Mouse (Mus musculus) left cerebral cortex, adult 2 months (tissue): ENCODE data around the gene Cited4. TPM values are rescaled to one million over a fixed set of nuclear protein-coding genes. Genes with fewer than 3 reads are reported as not detected.

Experiments used
- DNase-seq, 2 experiments: peaks; one replicate each; pipeline ENCODE4 v3.0.0; 2021 to 2022; ENCODE audit warnings: low spot score in 2 of 2, mixed read lengths in 1 of 2; ENCODE audit errors: extremely low spot score in 1 of 2
- H3K27ac ChIP-seq: fragments of 200-600 bp; 2 replicates; pipeline ENCODE4 v1.8.1; 2022
- H3K4me3 ChIP-seq: fragments of 200-600 bp; 2 replicates; pipeline ENCODE4 v1.8.1; 2022
- CTCF ChIP-seq: fragments of 200-600 bp; IDR thresholded peaks from 2 replicates; pipeline ENCODE4 v1.8.1; 2022; ENCODE audit warnings: antibody characterized with exemption, mild to moderate bottlenecking, moderate library complexity
- intact Hi-C: fragments of 180-260 bp; cut with DNase I; formaldehyde crosslinking; loops from one replicate; pipeline ENCODE4 v1.15.1; 2025
- total RNA-seq, 2 experiments: library from RNA; stranded (reverse); gene quantifications; 2 replicates each; pipeline ENCODE4 v1.2.3; 2021

The Cited4 gene
- total RNA-seq, 2 experiments from 2014 or later, result 17.9 to 20.2 TPM

DNA sequence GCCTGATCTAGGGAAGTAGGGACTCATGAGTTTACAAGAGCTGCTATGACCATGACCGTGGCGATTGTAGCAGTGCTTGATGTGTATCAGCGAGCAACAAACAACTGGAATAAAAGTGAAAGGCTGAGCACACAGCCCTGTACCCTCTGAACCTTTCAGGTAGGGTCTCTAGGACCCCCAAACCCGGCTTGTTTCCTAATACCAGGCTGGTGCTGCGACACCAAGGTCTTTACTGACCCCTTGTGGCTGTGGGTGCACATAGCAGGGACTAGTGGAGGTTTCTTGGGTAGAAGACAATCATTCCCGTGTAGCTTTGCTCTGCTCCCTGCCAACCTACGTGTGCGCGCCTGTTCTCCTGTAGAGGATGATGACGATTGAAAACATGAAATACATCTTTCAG lies 15.8 kb downstream of the Cited4 start:
- intact Hi-C loops, result loop anchor here (1.0 to 5.0 kb wide), 3 partner anchors 73 to 295 kb away; no protein-coding TSS in a partner anchor
- DNase-seq, result peak; percentile 45 to 68
- H3K27ac ChIP-seq, result no peak overlapping the region
- peak; percentile 96 for TF ChIP-seq CTCF
- no peak overlapping the region for H3K4me3 ChIP-seq

- intact Hi-C loops, result loop anchor here (2.0 to 5.0 kb wide), 2 partner anchors 71 to 296 kb away; no protein-coding TSS in a partner anchor
- TF ChIP-seq CTCF, result no peak
- no peak for DNase-seq
- Histone ChIP-seq H3K4me3 (no peak overlapping the region), H3K27ac (no peak overlapping the region)
These were observed 17.1 kb downstream of the Cited4 start for GRCm38 (mm10) chr4:120683278-120683997.

DNA sequence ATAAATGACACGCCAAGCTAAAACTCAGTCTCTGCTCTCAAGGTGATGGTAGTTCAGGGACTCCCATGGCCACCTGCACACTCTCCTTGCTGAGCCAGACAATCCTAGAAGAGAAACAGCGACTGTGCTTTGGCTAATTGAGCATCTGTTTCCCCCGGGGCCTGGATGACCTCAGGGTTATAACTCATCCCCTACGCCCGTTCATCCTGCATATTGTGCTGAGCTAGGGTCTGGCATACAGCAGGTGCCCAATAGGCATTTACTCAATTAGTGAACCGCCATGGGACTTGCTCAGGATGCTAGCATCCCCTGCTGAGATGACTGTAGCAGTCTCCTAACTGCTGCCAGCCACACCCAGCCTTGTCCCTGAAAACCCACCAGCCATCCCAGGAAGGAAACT lies 20.9 kb downstream of the Cited4 start:
- no peak overlapping the region for H3K27ac ChIP-seq

GRCm38 (mm10) chr4:120689317-120689716 lies 22.9 kb downstream of the Cited4 start:
- no peak for TF ChIP-seq CTCF
- intact Hi-C loops, result no loop called here

More for the DNA sequence above, 20.9 kb downstream of the Cited4 start:
- intact Hi-C loops, result no loop called here
- no peak for DNase-seq
- H3K4me3 ChIP-seq, result no peak overlapping the region
- TF ChIP-seq CTCF, result no peak

GRCm38 (mm10) chr4:120692717-120693116 lies 26.3 kb downstream of the Cited4 start:
- H3K4me3 ChIP-seq, result no peak overlapping the region
- H3K27ac ChIP-seq, result no peak overlapping the region
- DNase-seq, result peak in 1 of 2 experiments; percentile 49
- peak; percentile 72 for TF ChIP-seq CTCF
- intact Hi-C loops, result loop anchor here (2.0 to 5.0 kb wide), 2 partner anchors 62 to 220 kb away; no protein-coding TSS in a partner anchor

More at GRCm38 (mm10) chr4:120689317-120689716, 22.9 kb downstream of the Cited4 start:
- Histone ChIP-seq H3K27ac (no peak overlapping the region), H3K4me3 (no peak overlapping the region)
- no peak for DNase-seq

DNA sequence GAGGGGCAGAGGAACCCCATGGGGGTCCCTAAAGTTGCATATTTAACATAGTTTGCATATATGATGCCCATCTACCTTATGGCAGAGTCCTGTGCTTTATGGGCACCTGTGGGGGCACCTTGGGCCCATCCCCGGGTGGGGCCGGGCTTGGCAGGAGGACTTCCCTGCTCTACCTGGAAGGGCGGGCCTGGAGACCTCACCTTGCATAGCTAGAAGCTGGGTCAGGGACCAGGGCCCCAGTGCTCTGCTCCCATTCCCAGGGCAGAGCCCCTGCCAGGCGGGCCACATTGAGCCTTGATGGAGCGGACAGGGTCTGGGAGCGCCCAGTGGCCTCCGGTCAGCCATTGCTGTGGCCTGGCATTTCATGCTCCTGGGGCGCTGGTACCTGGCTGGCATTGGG lies 31.0 kb downstream of the Cited4 start:
- intact Hi-C loops, result no loop called here
- DNase-seq, result no peak
- H3K27ac ChIP-seq, result no peak overlapping the region
- H3K4me3 ChIP-seq, result no peak overlapping the region
- no peak for TF ChIP-seq CTCF

DNA sequence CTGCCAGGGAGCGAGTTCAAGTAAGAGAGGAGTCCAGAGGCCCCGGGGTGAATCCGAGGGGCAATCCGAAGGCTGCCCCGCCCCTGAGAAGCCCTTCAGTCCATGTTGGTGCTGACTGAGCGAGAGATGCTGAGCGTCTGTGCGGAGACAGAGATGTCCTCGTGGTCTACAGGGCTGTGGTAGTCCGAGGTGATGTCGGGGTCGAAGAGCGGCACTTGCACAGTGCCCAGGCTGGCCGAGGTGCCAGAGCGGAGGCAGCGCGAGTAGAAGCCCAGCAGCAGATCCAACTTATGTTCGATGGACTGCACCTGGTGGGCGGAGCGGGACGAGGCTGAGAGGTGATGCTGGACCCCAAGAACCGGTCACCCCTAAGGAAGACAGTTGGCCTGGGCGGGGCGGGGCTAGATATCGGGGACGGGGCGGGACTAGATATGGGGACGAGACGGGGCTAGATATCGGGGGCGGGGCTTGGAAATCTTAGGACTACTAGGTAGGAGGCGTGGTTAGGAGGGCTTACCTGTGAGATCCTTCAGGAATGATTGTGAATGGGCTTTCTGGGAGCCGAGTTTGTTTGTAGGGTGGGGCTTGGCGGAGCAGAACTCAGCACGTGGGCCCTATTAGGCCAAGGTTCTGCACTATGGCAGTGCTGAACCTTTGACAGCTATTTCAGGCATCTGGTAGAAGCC lies 31.6 kb downstream of the Cited4 start:
- intact Hi-C loops, result no loop called here
- Histone ChIP-seq H3K4me3 (no peak overlapping the region), H3K27ac (no peak overlapping the region)
- no peak for DNase-seq
- no peak for TF ChIP-seq CTCF

DNA sequence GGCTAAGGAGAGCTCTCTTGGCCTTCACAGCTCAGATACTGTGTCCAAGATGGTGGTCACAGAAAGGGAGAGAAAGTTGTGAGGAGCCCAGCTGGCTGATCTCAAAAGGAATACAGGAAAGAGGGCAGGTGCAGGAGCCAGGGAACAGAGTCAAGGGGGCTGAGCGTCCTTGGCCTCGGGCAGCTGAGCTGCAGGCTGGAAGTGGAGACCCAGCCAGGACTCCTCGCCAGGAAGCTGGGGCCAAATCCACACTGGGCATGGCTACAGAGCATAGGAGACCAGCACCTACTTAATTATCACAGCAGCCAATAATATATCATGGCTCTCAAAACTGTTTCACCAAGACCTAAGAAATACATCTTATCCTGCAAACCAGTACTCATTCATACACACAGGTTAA lies 34.8 kb downstream of the Cited4 start:
- intact Hi-C loops, result no loop called here
- no peak for DNase-seq
- TF ChIP-seq CTCF, result no peak

GRCm38 (mm10) chr4:120702056-120702455 lies 35.7 kb downstream of the Cited4 start:
- intact Hi-C loops, result no loop called here
- H3K4me3 ChIP-seq, result no peak overlapping the region
- peak in 1 of 2 experiments; percentile 73 for DNase-seq
- H3K27ac ChIP-seq, result no peak overlapping the region
- no peak for TF ChIP-seq CTCF

More for the DNA sequence above, 34.8 kb downstream of the Cited4 start:
- Histone ChIP-seq H3K27ac (no peak overlapping the region), H3K4me3 (no peak overlapping the region)

- DNase-seq, result no peak
- intact Hi-C loops, result no loop called here
- Histone ChIP-seq H3K4me3 (no peak overlapping the region), H3K27ac (no peak overlapping the region)
- no peak for TF ChIP-seq CTCF
These were observed 36.1 kb downstream of the Cited4 start for GRCm38 (mm10) chr4:120702511-120702910.

DNA sequence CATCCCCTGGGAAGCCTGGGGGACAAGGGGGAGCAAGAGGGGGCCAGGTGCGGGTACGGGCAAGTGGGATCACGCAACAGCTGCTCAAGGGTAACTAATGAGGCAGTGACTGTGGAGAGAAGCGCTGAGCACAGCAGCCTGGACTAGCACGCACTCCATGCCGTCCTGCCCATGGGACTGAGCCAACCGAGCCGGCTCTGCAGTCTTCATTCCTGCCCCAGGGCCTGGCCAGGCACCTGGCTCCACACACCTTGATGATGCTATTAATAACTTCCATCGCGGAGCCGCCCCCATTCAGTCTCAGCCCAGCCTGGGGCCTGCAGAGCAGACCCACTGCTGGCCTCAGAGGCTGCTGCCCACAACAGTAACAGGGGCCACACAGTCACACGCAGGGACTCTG lies 45.9 kb downstream of the Cited4 start:
- TF ChIP-seq CTCF, result no peak
- intact Hi-C loops, result no loop called here
- H3K27ac ChIP-seq, result no peak overlapping the region
- no peak for DNase-seq
- no peak overlapping the region for H3K4me3 ChIP-seq

- Histone ChIP-seq H3K27ac (no peak overlapping the region), H3K4me3 (no peak overlapping the region)
- no peak for DNase-seq
- intact Hi-C loops, result no loop called here
- no peak for TF ChIP-seq CTCF
These were observed 46.6 kb downstream of the Cited4 start for GRCm38 (mm10) chr4:120713021-120713420.
